Mouse (Mus musculus): ENCODE measurements at regions not wholly inside any gene's neighbourhood (a gene's known extent, or its start where the extent isn't known, plus 50 kb on each side); places are given as distances from the start of the nearest gene placed in this dataset.

DNA sequence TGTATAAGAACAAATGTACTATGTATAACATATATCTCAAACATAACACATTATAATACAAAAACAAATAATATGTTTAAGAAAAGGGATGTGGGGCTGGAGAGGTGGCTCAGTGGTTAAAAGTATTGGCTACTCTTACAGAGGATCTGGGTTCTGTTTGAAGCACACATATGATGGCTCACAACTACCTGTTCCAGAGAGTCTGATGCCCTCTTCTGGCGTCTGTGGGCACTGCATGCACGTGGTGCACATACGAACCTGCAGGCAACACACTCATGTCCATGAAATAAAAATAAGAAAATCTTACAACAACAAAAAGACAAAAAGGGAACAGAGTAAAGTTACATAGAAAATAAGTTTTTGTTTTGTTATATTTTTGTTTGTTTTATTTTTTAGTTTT, 114.8 kb upstream of the Bmp4 start:
- ATAC-seq (ENCODE audit: low FRiP score, low read depth) (no peak), DNase-seq (ENCODE audit: low spot score) (no peak)
- Histone ChIP-seq H3K27ac (replicated peaks; ENCODE audit: low read depth, low read length) (no peak overlapping the region), H3K4me2 (replicated peaks; ENCODE audit: low read depth, low read length, severe bottlenecking) (no peak overlapping the region), H3K27me3 (ENCODE audit: control insufficient read depth, insufficient read depth, low read length) (no peaks in the 10 kb centered on the region), H3K9me3 (ENCODE audit: control insufficient read depth, low read length) (no peaks in the 10 kb centered on the region), H3K36me3 (ENCODE audit: control insufficient read depth, insufficient read depth, low read length) (no peaks in the 10 kb centered on the region), H3K4me3 (replicated peaks; ENCODE audit: low read length) (no peak overlapping the region), H3K9ac (ENCODE audit: low read depth, low read length, severe bottlenecking) (no peak overlapping the region), H3K4me1 (ENCODE audit: control insufficient read depth, insufficient read depth, low read length) (no peaks in the 10 kb centered on the region)
- WGBS: 86% methylated on average over 3 of the region's 3 CpGs
- no peak for TF ChIP-seq POLR2A (IDR thresholded peaks at IDR 0.05; ENCODE audit: borderline replicate concordance, extremely low read depth, insufficient read depth, insufficient read length)

DNA sequence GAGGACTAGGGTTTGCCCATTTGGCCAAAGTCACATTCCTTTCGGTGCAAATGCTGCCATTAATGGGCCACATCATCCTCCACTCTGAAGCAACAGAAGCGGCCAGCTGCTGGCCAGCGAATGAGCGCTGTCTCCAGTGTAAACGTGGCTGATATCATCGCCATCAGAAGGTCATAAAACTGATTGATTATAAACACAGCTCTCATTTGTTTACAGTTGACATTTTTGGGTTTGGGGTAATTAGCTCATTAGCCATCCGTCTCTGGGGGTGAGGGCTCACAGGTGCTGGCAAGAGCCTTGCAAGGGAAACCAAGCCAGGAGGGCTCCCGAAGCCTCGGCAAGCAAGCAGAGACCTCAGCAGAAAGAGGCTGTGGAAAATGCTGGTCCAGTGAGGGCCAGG, 101.1 kb upstream of the Bmp4 start:
- DNase-seq (ENCODE audit: low spot score) (no peak), ATAC-seq (ENCODE audit: low FRiP score, low read depth) (no peak)
- H3K4me2 ChIP-seq (replicated peaks; ENCODE audit: low read depth, low read length, severe bottlenecking): no peak overlapping the region
- H3K27ac ChIP-seq (replicated peaks; ENCODE audit: low read depth, low read length): no peak overlapping the region
- no peak overlapping the region for H3K9ac ChIP-seq (ENCODE audit: low read depth, low read length, severe bottlenecking)
- H3K4me1 ChIP-seq (ENCODE audit: control insufficient read depth, insufficient read depth, low read length): peaks cover 11% of the 10 kb centered on the region; the same call in 1 of the 2 replicates
- TF ChIP-seq POLR2A (IDR thresholded peaks at IDR 0.05; ENCODE audit: borderline replicate concordance, extremely low read depth, insufficient read depth, insufficient read length): no peak
- no peaks in the 10 kb centered on the region for H3K27me3 ChIP-seq (ENCODE audit: control insufficient read depth, insufficient read depth, low read length)
- H3K9me3 ChIP-seq (ENCODE audit: control insufficient read depth, low read length): no peaks in the 10 kb centered on the region
- 11% methylated on average over 9 of the region's 9 CpGs for WGBS
- H3K36me3 ChIP-seq (ENCODE audit: control insufficient read depth, insufficient read depth, low read length): no peaks in the 10 kb centered on the region
- H3K4me3 ChIP-seq (replicated peaks; ENCODE audit: low read length): no peak overlapping the region

DNA sequence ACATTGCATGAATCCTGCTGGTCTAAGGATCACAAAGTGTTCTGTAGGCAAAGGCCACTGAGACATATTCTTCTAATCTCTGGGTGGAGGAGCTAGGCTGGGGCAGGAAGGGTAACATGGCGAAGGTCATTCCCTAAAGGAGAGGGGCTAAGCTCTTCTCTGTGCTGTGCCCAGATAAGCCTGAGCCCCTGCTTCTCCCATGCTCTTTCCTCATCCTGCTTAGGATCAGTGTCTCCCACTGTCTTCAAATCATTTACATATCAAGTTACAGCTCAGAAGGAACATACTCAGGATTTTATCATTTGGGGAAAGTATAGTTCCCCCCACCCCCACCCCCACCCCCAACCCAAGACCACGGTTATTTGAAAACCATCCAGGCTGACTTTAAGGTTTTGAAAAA, 100.7 kb upstream of the Bmp4 start:
- no peak for TF ChIP-seq POLR2A (IDR thresholded peaks at IDR 0.05; ENCODE audit: borderline replicate concordance, extremely low read depth, insufficient read depth, insufficient read length)
- Histone ChIP-seq H3K9ac (ENCODE audit: low read depth, low read length, severe bottlenecking) (no peak overlapping the region), H3K27me3 (ENCODE audit: control insufficient read depth, insufficient read depth, low read length) (no peaks in the 10 kb centered on the region), H3K4me3 (replicated peaks; ENCODE audit: low read length) (no peak overlapping the region), H3K36me3 (ENCODE audit: control insufficient read depth, insufficient read depth, low read length) (no peaks in the 10 kb centered on the region), H3K4me1 (ENCODE audit: control insufficient read depth, insufficient read depth, low read length) (peaks cover 11% of the 10 kb centered on the region; the same call in 1 of the 2 replicates), H3K27ac (replicated peaks; ENCODE audit: low read depth, low read length) (no peak overlapping the region), H3K9me3 (ENCODE audit: control insufficient read depth, low read length) (no peaks in the 10 kb centered on the region), H3K4me2 (replicated peaks; ENCODE audit: low read depth, low read length, severe bottlenecking) (no peak overlapping the region)
- no peak for ATAC-seq (ENCODE audit: low FRiP score, low read depth)
- 25% methylated on average over 2 of the region's 2 CpGs for WGBS
- no peak for DNase-seq (ENCODE audit: low spot score)

DNA sequence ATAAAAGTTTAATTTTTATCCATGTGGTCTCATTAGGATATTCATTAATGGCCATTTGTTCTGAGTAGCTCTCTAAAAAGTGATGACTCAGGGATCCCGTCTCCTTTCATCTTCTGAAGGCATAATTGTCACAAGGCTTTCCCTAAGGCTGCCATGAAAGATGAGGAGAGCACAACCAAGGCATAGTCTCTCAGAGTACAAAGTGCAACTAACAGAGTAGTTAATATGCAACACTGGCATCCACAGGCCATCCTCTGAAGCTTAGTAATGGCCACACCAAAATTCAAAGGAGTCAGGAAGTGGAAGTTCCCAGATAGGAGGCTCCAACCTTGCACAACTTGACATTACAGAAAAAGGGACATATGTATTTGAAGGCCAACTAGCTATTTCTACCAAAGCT, 97.1 kb upstream of the Bmp4 start:
- Histone ChIP-seq H3K4me2 (replicated peaks; ENCODE audit: low read depth, low read length, severe bottlenecking) (no peak overlapping the region), H3K4me1 (ENCODE audit: control insufficient read depth, insufficient read depth, low read length) (peaks cover 11% of the 10 kb centered on the region; the same call in 1 of the 2 replicates), H3K9ac (ENCODE audit: low read depth, low read length, severe bottlenecking) (no peak overlapping the region), H3K36me3 (ENCODE audit: control insufficient read depth, insufficient read depth, low read length) (no peaks in the 10 kb centered on the region), H3K4me3 (replicated peaks; ENCODE audit: low read length) (no peak overlapping the region), H3K27ac (replicated peaks; ENCODE audit: low read depth, low read length) (no peak overlapping the region), H3K27me3 (ENCODE audit: control insufficient read depth, insufficient read depth, low read length) (no peaks in the 10 kb centered on the region), H3K9me3 (ENCODE audit: control insufficient read depth, low read length) (no peaks in the 10 kb centered on the region)
- no peak for TF ChIP-seq POLR2A (IDR thresholded peaks at IDR 0.05; ENCODE audit: borderline replicate concordance, extremely low read depth, insufficient read depth, insufficient read length)
- DNase-seq (ENCODE audit: low spot score) (no peak), ATAC-seq (ENCODE audit: low FRiP score, low read depth) (no peak)
- 80% methylated on average over 1 of the region's 1 CpGs for WGBS

DNA sequence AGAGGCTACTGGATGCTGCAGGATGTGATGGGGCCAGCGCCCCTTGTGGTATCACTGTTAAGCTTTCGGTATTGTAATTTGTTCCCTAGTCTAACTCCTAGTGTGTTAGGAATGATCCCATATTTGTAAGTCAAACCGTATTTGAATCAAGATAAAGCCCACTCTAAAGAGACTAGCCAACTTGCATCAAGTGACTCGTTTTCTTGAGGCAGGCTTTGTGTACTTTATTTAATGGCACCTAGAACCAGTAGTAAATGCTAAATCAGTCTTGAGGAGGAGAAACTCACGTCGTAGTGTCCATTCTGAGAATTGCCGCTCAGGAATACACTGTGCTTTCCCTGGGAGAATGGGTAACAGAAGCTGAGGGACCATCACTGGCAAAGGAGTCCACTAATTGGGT, 89.9 kb upstream of the Bmp4 start:
- DNase-seq (ENCODE audit: low spot score) (no peak), ATAC-seq (ENCODE audit: low FRiP score, low read depth) (no peak)
- 86% methylated on average over 7 of the region's 7 CpGs for WGBS
- no peak for TF ChIP-seq POLR2A (IDR thresholded peaks at IDR 0.05; ENCODE audit: borderline replicate concordance, extremely low read depth, insufficient read depth, insufficient read length)
- no peak overlapping the region for H3K4me2 ChIP-seq (replicated peaks; ENCODE audit: low read depth, low read length, severe bottlenecking)
- H3K36me3 ChIP-seq (ENCODE audit: control insufficient read depth, insufficient read depth, low read length): no peaks in the 10 kb centered on the region
- H3K4me1 ChIP-seq (ENCODE audit: control insufficient read depth, insufficient read depth, low read length): no peaks in the 10 kb centered on the region
- H3K27me3 ChIP-seq (ENCODE audit: control insufficient read depth, insufficient read depth, low read length): no peaks in the 10 kb centered on the region
- no peak overlapping the region for H3K27ac ChIP-seq (replicated peaks; ENCODE audit: low read depth, low read length)
- no peak overlapping the region for H3K4me3 ChIP-seq (replicated peaks; ENCODE audit: low read length)
- no peaks in the 10 kb centered on the region for H3K9me3 ChIP-seq (ENCODE audit: control insufficient read depth, low read length)
- H3K9ac ChIP-seq (ENCODE audit: low read depth, low read length, severe bottlenecking): no peak overlapping the region

GRCm38 (mm10) chr14:46475945-46476344, 85.5 kb upstream of the Bmp4 start:
- no peak for TF ChIP-seq POLR2A (IDR thresholded peaks at IDR 0.05; ENCODE audit: borderline replicate concordance, extremely low read depth, insufficient read depth, insufficient read length)
- no peaks in the 10 kb centered on the region for H3K4me1 ChIP-seq (ENCODE audit: control insufficient read depth, insufficient read depth, low read length)

More at GRCm38 (mm10) chr14:46475945-46476344, 85.5 kb upstream of the Bmp4 start:
- no peak overlapping the region for H3K4me2 ChIP-seq (replicated peaks; ENCODE audit: low read depth, low read length, severe bottlenecking)
- no peak overlapping the region for H3K27ac ChIP-seq (replicated peaks; ENCODE audit: low read depth, low read length)
- no peaks in the 10 kb centered on the region for H3K9me3 ChIP-seq (ENCODE audit: control insufficient read depth, low read length)
- ATAC-seq (ENCODE audit: low FRiP score, low read depth) (no peak), DNase-seq (ENCODE audit: low spot score) (no peak)
- H3K36me3 ChIP-seq (ENCODE audit: control insufficient read depth, insufficient read depth, low read length): no peaks in the 10 kb centered on the region
- H3K4me3 ChIP-seq (replicated peaks; ENCODE audit: low read length): no peak overlapping the region
- H3K9ac ChIP-seq (ENCODE audit: low read depth, low read length, severe bottlenecking): no peak overlapping the region
- H3K27me3 ChIP-seq (ENCODE audit: control insufficient read depth, insufficient read depth, low read length): no peaks in the 10 kb centered on the region
- 73% methylated on average over 1 of the region's 1 CpGs for WGBS
